Mouse (Mus musculus): ENCODE results near the gene Dis3l2. TPM values are rescaled to one million over a fixed set of nuclear protein-coding genes. Genes with fewer than 3 reads are reported as not detected.

Dis3l2 gene
- total and polyA plus RNA-seq, 2 experiments from 2014 or later = 11.2 to 12.1 TPM

DNA sequence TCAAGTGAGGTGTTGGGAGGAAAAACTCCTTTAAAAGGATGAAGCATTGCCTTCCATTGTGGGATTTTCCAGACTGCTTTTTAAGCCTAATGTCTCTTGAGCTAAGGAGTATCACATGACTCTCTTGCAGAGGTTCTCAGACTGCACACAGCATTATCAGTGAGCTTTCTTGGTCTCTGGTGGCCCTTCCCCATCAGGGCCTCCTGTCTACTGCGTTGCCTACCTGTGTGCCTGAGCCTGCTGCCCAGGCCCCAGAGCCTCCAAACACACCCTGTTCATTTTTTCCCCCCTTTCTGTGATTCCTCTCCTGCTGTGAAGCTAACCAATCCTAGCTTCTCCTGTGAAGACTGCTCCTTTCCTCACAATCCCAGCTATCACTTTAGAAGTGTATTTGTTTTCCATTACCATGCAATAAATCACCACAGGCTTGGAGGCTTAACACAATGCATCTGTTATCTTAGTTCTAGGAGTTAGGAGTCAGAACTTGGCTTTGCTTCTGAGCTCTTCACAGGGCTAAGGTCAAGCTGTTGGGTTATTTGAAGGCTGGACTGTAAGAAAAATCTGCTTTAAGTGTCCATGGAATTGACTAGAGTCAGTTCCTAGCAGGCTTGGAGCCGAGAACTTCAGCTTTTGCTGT is 130.9 kb downstream of the Dis3l2 start:
- H3K4me2 ChIP-seq (ENCODE audit: low read depth, low read length) = no peak overlapping the region
- ATAC-seq (ENCODE audit: insufficient read depth, low read depth) (no peak), DNase-seq (ENCODE audit: low spot score) (no peak)
- H3K9me3 ChIP-seq (replicated peaks; ENCODE audit: control insufficient read depth, low read length) = no peaks in the 10 kb centered on the region
- TF ChIP-seq EP300 (IDR thresholded peaks at IDR 0.05; ENCODE audit: low read depth) (no peak), CTCF (IDR thresholded peaks at IDR 0.05; ENCODE audit: low read depth) (no peak)
- no peak overlapping the region for H3K4me3 ChIP-seq (ENCODE audit: low read depth, low read length)
- no peak overlapping the region for H3K9ac ChIP-seq (replicated peaks; ENCODE audit: low read depth, low read length)
- H3K27me3 ChIP-seq (ENCODE audit: control insufficient read depth, insufficient read depth, low read length) = no peaks in the 10 kb centered on the region
- 57% methylated on average over 2 of the region's 2 CpGs for WGBS
- H3K36me3 ChIP-seq (replicated peaks; ENCODE audit: control insufficient read depth, insufficient read depth, low read length) = no peaks in the 10 kb centered on the region
- H3K27ac ChIP-seq (ENCODE audit: low read depth) = peak overlapping the region; percentile 41; the same call in 1 of the 2 replicates
- peaks cover 15% of the 10 kb centered on the region for H3K4me1 ChIP-seq (ENCODE audit: control insufficient read depth, insufficient read depth)

- no peaks in the 10 kb centered on the region for H3K36me3 ChIP-seq (replicated peaks; ENCODE audit: control insufficient read depth, insufficient read depth, low read length)
- no peak overlapping the region for H3K4me3 ChIP-seq (ENCODE audit: low read depth, low read length)
- H3K9ac ChIP-seq (replicated peaks; ENCODE audit: low read depth, low read length) = no peak overlapping the region
- peak overlapping the region; percentile 41; the same call in 1 of the 2 replicates for H3K27ac ChIP-seq (ENCODE audit: low read depth)
- peaks cover 15% of the 10 kb centered on the region for H3K4me1 ChIP-seq (ENCODE audit: control insufficient read depth, insufficient read depth)
- no peak overlapping the region for H3K4me2 ChIP-seq (ENCODE audit: low read depth, low read length)
- no peaks in the 10 kb centered on the region for H3K27me3 ChIP-seq (ENCODE audit: control insufficient read depth, insufficient read depth, low read length)
- peak; percentile 73; the same call in 1 of the 2 replicates for ATAC-seq (ENCODE audit: insufficient read depth, low read depth)
- 37% methylated on average over 2 of the region's 2 CpGs for WGBS
- H3K9me3 ChIP-seq (replicated peaks; ENCODE audit: control insufficient read depth, low read length) = no peaks in the 10 kb centered on the region
- DNase-seq (ENCODE audit: low spot score) = peak; percentile 30
- TF ChIP-seq EP300 (IDR thresholded peaks at IDR 0.05; ENCODE audit: low read depth) (no peak), CTCF (IDR thresholded peaks at IDR 0.05; ENCODE audit: low read depth) (no peak)
These were observed 131.4 kb downstream of the Dis3l2 start for GRCm38 (mm10) chr1:86834988-86835387.

- H3K27ac ChIP-seq (ENCODE audit: low read depth) = no peak overlapping the region
- no peak overlapping the region for H3K4me3 ChIP-seq (ENCODE audit: low read depth, low read length)
- H3K4me2 ChIP-seq (ENCODE audit: low read depth, low read length) = no peak overlapping the region
- ATAC-seq (ENCODE audit: insufficient read depth, low read depth) (no peak), DNase-seq (ENCODE audit: low spot score) (no peak)
- H3K9me3 ChIP-seq (replicated peaks; ENCODE audit: control insufficient read depth, low read length) = no peaks in the 10 kb centered on the region
- 0 out of 2 replicates have a peak, but pooled peaks cover under 1% of the 10 kb centered on the region for H3K36me3 ChIP-seq (replicated peaks; ENCODE audit: control insufficient read depth, insufficient read depth, low read length)
- WGBS = 61% methylated on average over 2 of the region's 2 CpGs
- H3K27me3 ChIP-seq (ENCODE audit: control insufficient read depth, insufficient read depth, low read length) = no peaks in the 10 kb centered on the region
- no peaks in the 10 kb centered on the region for H3K4me1 ChIP-seq (ENCODE audit: control insufficient read depth, insufficient read depth)
- H3K9ac ChIP-seq (replicated peaks; ENCODE audit: low read depth, low read length) = no peak overlapping the region
- no peak for TF ChIP-seq CTCF (IDR thresholded peaks at IDR 0.05; ENCODE audit: low read depth)
- TF ChIP-seq EP300 (IDR thresholded peaks at IDR 0.05; ENCODE audit: low read depth) = no peak
These were observed 147.1 kb downstream of the Dis3l2 start for GRCm38 (mm10) chr1:86850754-86851153.

DNA sequence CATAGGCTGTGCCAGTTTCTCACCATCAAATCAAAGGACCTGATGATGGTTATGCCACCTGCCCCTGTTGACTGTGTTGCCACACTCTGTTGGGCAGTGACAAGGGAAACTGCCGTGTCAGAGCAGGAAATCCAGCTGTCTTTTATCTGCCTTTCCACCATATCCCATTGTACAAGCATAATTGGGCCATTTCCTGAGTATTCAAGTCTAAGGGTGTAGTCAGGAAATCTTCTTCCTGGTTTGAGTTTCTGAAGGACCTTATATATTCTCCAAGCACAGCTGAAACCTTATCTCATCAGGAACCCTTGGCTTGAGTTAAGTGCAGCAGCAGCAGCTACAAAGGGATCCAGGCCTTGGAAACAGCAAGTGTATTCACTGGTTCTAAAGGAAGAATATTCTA is 155.3 kb downstream of the Dis3l2 start:
- DNase-seq (ENCODE audit: low spot score) (peak; percentile 44), ATAC-seq (ENCODE audit: insufficient read depth, low read depth) (peak; percentile 57; the same call in 1 of the 2 replicates)
- WGBS = 58% methylated on average over 1 of the region's 1 CpGs
- TF ChIP-seq CTCF (IDR thresholded peaks at IDR 0.05; ENCODE audit: low read depth) (no peak), EP300 (IDR thresholded peaks at IDR 0.05; ENCODE audit: low read depth) (peak; percentile 75; the same call in 1 of the 2 replicates)
- Histone ChIP-seq H3K4me3 (ENCODE audit: low read depth, low read length) (no peak overlapping the region), H3K4me1 (ENCODE audit: control insufficient read depth, insufficient read depth) (peaks cover 7% of the 10 kb centered on the region), H3K9me3 (replicated peaks; ENCODE audit: control insufficient read depth, low read length) (no peaks in the 10 kb centered on the region), H3K36me3 (replicated peaks; ENCODE audit: control insufficient read depth, insufficient read depth, low read length) (peaks cover 15% of the 10 kb centered on the region; the same call in 1 of the 2 replicates), H3K27me3 (ENCODE audit: control insufficient read depth, insufficient read depth, low read length) (no peaks in the 10 kb centered on the region), H3K27ac (ENCODE audit: low read depth) (no peak overlapping the region), H3K4me2 (ENCODE audit: low read depth, low read length) (no peak overlapping the region), H3K9ac (replicated peaks; ENCODE audit: low read depth, low read length) (no peak overlapping the region)

GRCm38 (mm10) chr1:86859371-86859770 is 155.8 kb downstream of the Dis3l2 start:
- no peak for TF ChIP-seq EP300 (IDR thresholded peaks at IDR 0.05; ENCODE audit: low read depth)
- TF ChIP-seq CTCF (IDR thresholded peaks at IDR 0.05; ENCODE audit: low read depth) = no peak
- Histone ChIP-seq H3K27ac (ENCODE audit: low read depth) (peak overlapping the region; percentile 43; the same call in 1 of the 2 replicates), H3K9ac (replicated peaks; ENCODE audit: low read depth, low read length) (no peak overlapping the region), H3K4me3 (ENCODE audit: low read depth, low read length) (no peak overlapping the region), H3K9me3 (replicated peaks; ENCODE audit: control insufficient read depth, low read length) (no peaks in the 10 kb centered on the region), H3K4me2 (ENCODE audit: low read depth, low read length) (no peak overlapping the region), H3K36me3 (replicated peaks; ENCODE audit: control insufficient read depth, insufficient read depth, low read length) (peaks cover 15% of the 10 kb centered on the region; the same call in 1 of the 2 replicates), H3K4me1 (ENCODE audit: control insufficient read depth, insufficient read depth) (peaks cover 7% of the 10 kb centered on the region), H3K27me3 (ENCODE audit: control insufficient read depth, insufficient read depth, low read length) (no peaks in the 10 kb centered on the region)
- ATAC-seq (ENCODE audit: insufficient read depth, low read depth) (no peak), DNase-seq (ENCODE audit: low spot score) (no peak)
- 17% methylated on average over 1 of the region's 1 CpGs for WGBS
